Mouse (Mus musculus) thymus, postnatal 4 days (tissue): ENCODE measurements around the gene Maged2.
"Not testable (repeated sequence)": the region's sequence is repeated elsewhere in the genome, so short reads cannot be mapped to it uniquely, and the experiment has no call there.

ENCODE experiments used
- DNase-seq: peaks from one replicate; pipeline ENCODE4 v3.0.0; 2021

Maged2 gene

GRCm38 (mm10) chrX:150814139-150814469 lies at the start of gene Maged2:
Gene Maged2, minus strand, starts transcription at chrX:150814345.
- peak; percentile 17 for DNase-seq

DNA sequence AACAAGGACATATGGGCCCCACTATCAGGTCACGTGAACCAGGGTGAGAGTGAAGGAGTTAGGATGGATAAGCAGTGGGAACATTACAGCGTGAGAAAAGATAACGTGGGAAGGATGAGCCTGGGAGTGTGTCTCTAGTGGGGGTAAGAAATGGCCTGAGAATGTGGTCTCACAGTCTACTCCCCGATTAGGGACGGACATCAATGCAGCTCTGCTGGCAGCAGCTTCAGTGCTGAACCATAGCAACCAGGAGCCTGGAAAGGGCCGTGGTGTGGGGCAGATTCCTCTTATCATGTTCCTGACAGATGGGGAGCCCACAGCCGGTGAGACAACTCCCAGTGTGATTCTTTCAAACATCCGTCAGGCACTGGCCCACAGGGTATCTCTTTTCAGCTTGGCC lies 34.1 kb upstream of the Maged2 start:
- no peak for DNase-seq

- DNase-seq: not testable (repeated sequence)
These were observed 31.5 kb upstream of the Maged2 start for GRCm38 (mm10) chrX:150845480-150846205.

GRCm38 (mm10) chrX:150843257-150843656 lies 29.1 kb upstream of the Maged2 start:
- DNase-seq: not testable (repeated sequence)

- no peak for DNase-seq
These were observed 16.2 kb upstream of the Maged2 start for GRCm38 (mm10) chrX:150830297-150830696.

- DNase-seq: no peak
These were observed 3.1 kb upstream of the Maged2 start for GRCm38 (mm10) chrX:150817278-150817677.

DNA sequence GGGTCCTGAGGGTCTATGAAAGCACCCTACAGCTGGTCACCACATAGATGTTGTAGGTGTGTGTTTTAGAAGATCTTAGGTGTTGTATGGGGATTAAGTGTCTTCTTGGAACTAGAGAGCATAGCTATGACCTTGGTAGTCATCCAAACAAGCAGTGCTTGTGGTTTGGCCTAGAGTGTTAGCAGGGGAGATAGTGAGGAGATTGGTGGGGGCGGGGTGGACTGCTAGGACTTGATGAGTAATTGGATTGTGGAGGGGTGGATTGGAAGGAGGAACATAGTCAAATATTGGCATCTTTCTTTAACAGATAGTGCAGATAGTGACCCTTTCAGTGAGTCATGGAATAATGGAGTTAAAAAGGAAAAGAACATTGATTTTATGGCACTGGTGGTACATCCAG lies 1.5 kb upstream of the Maged2 start:
- no peak for DNase-seq

DNA sequence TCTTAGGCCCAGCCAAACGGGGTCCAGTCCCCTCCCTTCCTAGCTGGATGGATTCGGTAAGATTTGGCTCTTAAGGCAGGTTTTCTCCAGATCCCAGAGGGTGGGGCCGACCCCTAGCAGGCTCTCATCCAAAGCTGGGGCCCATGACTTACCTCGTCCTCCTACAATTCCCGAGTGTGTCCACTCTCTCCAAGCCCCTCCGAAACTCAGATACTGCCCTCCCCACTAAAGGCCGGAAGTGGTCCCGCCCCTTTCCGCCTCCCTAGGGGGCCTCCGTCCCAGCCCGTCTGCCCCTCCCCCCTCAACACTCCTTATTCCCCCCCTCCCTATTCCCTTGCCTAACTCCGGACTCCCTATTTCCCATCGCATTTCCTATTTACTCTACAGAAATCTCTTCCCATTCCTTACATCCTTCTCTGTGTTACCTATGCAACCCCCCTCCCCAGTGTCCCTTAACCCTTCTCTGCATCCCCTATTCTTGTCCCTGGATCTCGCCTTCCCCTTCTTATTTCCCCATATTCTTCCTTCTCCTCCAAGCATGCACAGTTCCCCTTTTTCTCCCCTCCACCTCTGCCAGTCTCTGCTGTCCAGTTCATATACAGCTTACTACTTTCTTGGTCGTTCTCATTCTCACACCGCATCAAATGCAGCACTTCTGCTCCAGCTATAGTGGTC lies 544 bp downstream of the Maged2 start:
- DNase-seq: peak; percentile 54

GRCm38 (mm10) chrX:150812787-150813298 lies 1.3 kb downstream of the Maged2 start:
- DNase-seq: peak; percentile 89

- DNase-seq: not testable (repeated sequence)
These were observed 13.2 kb downstream of the Maged2 start for GRCm38 (mm10) chrX:150800987-150801386.

DNA sequence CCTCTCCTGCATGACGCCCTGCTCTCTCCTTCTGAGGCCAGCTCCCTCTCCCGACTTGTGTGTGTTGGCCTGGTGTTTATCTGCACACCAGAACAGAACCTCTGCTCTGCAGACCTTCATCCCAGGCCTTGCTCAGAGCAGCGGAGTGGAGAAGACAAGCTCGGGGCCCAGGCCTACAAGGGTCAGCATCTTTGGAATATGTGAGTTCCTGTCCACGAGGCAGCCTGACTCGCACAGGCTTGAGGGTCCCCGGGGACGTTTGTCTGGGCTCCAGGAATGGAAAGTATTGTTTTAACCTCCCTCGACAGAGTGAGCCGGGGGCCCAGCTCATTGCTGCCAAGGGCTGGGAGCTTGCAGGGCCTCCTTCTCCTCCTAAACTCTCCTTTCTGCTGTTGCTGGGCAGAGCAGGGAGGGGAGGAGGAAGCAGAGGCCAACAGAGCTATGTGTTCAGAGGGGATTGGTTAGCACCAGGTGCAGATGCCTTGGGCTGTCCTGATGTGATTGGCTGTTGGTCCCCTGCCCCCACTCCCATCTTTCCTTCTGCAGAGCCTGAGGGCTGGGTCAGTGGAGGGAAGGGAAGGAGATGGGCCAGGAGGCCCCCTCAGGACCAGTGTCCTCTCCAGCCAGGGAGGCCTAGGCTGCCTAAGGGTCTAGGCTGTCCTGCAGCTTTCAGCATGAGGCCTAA lies 15.5 kb downstream of the Maged2 start:
- DNase-seq: not testable (repeated sequence)
